Mouse (Mus musculus) heart, embryonic 13.5 days (tissue): ENCODE data around the gene Gm17324. TPM values are rescaled to one million over a fixed set of nuclear protein-coding genes. Genes with fewer than 3 reads are reported as not detected.

Experiments used
- ATAC-seq: fragments of 200-750 bp; cut with Nextera tagmentation; 2 replicates; pipeline ENCODE4 v1.8.0; 2017; ENCODE audit warnings: moderate TSS enrichment; ENCODE audit not compliant: insufficient number of reproducible peaks, low FRiP score, low TSS enrichment; ENCODE audit errors: extremely low read depth
- H3K27ac ChIP-seq: fragments of 300-500 bp; sonication (generic); replicated peaks from 2 replicates; pipeline ENCODE4 v1.5.1; 2015; ENCODE audit warnings: moderate library complexity, mild to moderate bottlenecking, inconsistent platforms
- H3K27me3 ChIP-seq: fragments of 300-500 bp; sonication (generic); replicated peaks from 2 replicates; pipeline ENCODE4 v1.6.1; 2015; ENCODE audit warnings: mild to moderate bottlenecking, inconsistent platforms
- H3K36me3 ChIP-seq: fragments of 300-500 bp; sonication (generic); 2 replicates; pipeline ENCODE4 v1.6.1; 2015; ENCODE audit warnings: mild to moderate bottlenecking, inconsistent platforms
- H3K4me1 ChIP-seq: fragments of 300-500 bp; sonication (generic); 2 replicates; pipeline ENCODE4 v1.6.1; 2015; ENCODE audit warnings: inconsistent platforms
- H3K4me2 ChIP-seq: fragments of 300-500 bp; sonication (generic); 2 replicates; pipeline ENCODE4 v1.6.1; 2015; ENCODE audit warnings: inconsistent platforms, mild to moderate bottlenecking, moderate library complexity
- H3K4me3 ChIP-seq: fragments of 300-500 bp; sonication (generic); 2 replicates; pipeline ENCODE4 v1.5.1; 2015; ENCODE audit warnings: moderate library complexity, mild to moderate bottlenecking, inconsistent platforms
- H3K9ac ChIP-seq: fragments of 300-500 bp; sonication (generic); 2 replicates; pipeline ENCODE4 v1.6.1; 2015; ENCODE audit warnings: inconsistent platforms, mild to moderate bottlenecking, moderate library complexity
- H3K9me3 ChIP-seq: fragments of 300-500 bp; sonication (generic); 2 replicates; pipeline ENCODE4 v1.6.1; 2016; ENCODE audit warnings: inconsistent platforms
- WGBS: fragments of 180-500 bp; shearing (Covaris S2); methylation state at CpG from one replicate; pipeline ENCODE4 v1.1.7; 2015; ENCODE audit warnings: mixed read lengths; 5-methylcytosine and 5-hydroxymethylcytosine counted together
- microRNA-seq: library from miRNA; unstranded; fragments of <30 nt; microRNA quantifications from one replicate; pipeline ENCODE4, GENCODE M21; 2016
- polyA plus RNA-seq: library from polyadenylated mRNA; unstranded; fragments of >200 nt; fragmentation: Nextera tagmentation; extraction: Ambion mirVana; gene quantifications from 2 replicates; pipeline ENCODE4 v1.2.1, GENCODE M21; 2015

Gene Gm17324
- polyA plus RNA-seq, 1 experiment from 2014 or later, result 0.71 TPM

DNA sequence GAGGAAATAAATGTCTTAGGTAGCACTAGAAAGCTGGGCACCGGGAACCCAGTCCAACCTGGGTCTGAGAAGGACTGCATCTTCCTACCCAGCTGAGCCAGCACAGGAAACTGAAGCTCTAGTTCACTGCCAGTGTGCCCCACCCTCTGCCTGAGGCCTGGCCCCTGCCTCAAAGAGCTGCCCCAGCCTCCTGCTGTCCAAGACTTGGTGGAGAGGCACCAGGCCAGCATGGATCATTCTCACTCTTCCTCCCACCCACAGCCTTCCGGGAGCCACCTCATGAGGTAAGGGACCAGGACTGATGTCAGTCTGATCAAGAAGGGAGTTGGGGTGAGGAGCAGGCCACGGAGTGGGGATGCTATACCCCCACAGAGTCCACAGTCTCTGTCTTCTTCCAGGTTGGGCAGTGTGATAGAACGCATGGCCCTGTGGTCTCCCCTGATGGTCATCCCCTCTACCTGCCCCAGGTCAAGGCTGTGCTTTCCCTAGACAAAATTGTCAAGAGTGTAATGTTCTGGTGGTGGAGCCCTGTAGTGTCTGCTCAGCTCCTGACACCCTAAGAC lies 19.6 kb downstream of the Gm17324 start:
- H3K4me3 ChIP-seq, result no peak overlapping the region
- no peak overlapping the region for H3K27ac ChIP-seq
- H3K36me3 ChIP-seq, result no peaks in the 10 kb centered on the region
- peaks cover 10% of the 10 kb centered on the region; the same call in 1 of the 2 replicates for H3K4me1 ChIP-seq
- H3K9me3 ChIP-seq, result no peaks in the 10 kb centered on the region
- 67% methylated on average over 4 of the region's 4 CpGs for WGBS
- no peak overlapping the region for H3K9ac ChIP-seq
- H3K4me2 ChIP-seq, result no peak overlapping the region
- peaks cover 4% of the 10 kb centered on the region; the same call in 1 of the 2 replicates for H3K27me3 ChIP-seq
- no peak for ATAC-seq

- Histone ChIP-seq H3K4me3 (no peak overlapping the region), H3K4me2 (peak overlapping the region; percentile 79; the same call in 1 of the 2 replicates), H3K27me3 (peaks cover 4% of the 10 kb centered on the region; the same call in 1 of the 2 replicates), H3K36me3 (no peaks in the 10 kb centered on the region), H3K9ac (no peak overlapping the region), H3K27ac (no peak overlapping the region), H3K4me1 (peaks cover 10% of the 10 kb centered on the region; the same call in 1 of the 2 replicates), H3K9me3 (no peaks in the 10 kb centered on the region)
- 52% methylated on average over 6 of the region's 6 CpGs for WGBS
- no peak for ATAC-seq
Measured at GRCm38 (mm10) chr9:78428185-78428584, 20.4 kb downstream of the Gm17324 start.

GRCm38 (mm10) chr9:78427362-78427781 lies 21.2 kb downstream of the Gm17324 start:
- H3K9ac ChIP-seq, result peak overlapping the region; percentile 75
- peak overlapping the region; percentile 79 for H3K4me2 ChIP-seq
- no peaks in the 10 kb centered on the region for H3K9me3 ChIP-seq
- 11% methylated on average over 27 of the region's 27 CpGs for WGBS
- peak overlapping the region; percentile 49 for H3K4me3 ChIP-seq
- H3K4me1 ChIP-seq, result peaks cover 10% of the 10 kb centered on the region; the same call in 1 of the 2 replicates
- peaks cover 4% of the 10 kb centered on the region; the same call in 1 of the 2 replicates for H3K27me3 ChIP-seq
- no peak overlapping the region for H3K27ac ChIP-seq
- H3K36me3 ChIP-seq, result no peaks in the 10 kb centered on the region
- ATAC-seq, result no peak

DNA sequence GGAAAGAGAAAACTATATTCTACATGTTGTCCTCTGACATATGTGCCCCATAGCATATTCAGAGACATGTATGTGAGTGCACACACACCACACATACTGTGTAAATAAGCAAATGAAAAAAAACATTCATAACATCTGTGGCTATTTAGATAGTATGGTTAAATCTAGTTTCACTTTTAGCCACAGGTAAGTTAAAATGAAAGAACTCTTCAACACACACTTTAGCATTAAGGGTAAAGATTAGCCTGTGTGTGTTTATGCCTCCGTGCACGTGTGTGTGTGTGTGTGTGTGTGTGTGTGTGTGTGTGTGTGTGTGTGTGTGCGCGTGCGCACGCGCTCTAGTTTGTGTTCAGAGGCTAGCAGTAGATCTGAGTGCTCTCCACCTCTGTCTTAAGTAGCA lies 47.0 kb downstream of the Gm17324 start:
- Histone ChIP-seq H3K4me1 (no peaks in the 10 kb centered on the region), H3K27me3 (peaks cover 27% of the 10 kb centered on the region), H3K27ac (no peak overlapping the region), H3K9ac (no peak overlapping the region), H3K36me3 (no peaks in the 10 kb centered on the region), H3K4me3 (no peak overlapping the region), H3K4me2 (no peak overlapping the region), H3K9me3 (no peaks in the 10 kb centered on the region)
- WGBS, result 90% methylated on average over 7 of the region's 7 CpGs
- no peak for ATAC-seq

GRCm38 (mm10) chr9:78400570-78400969 lies 48.0 kb downstream of the Gm17324 start:
- H3K9ac ChIP-seq, result no peak overlapping the region
- no peak for ATAC-seq
- WGBS, result 78% methylated on average over 5 of the region's 5 CpGs
- H3K27me3 ChIP-seq, result peaks cover 37% of the 10 kb centered on the region
- no peaks in the 10 kb centered on the region for H3K36me3 ChIP-seq
- no peak overlapping the region for H3K4me3 ChIP-seq
- no peak overlapping the region for H3K4me2 ChIP-seq
- no peaks in the 10 kb centered on the region for H3K9me3 ChIP-seq
- no peak overlapping the region for H3K27ac ChIP-seq
- peaks cover 9% of the 10 kb centered on the region for H3K4me1 ChIP-seq

Small RNA genes within 50 kb of the gene (microRNA-seq; reads per million reads assigned to microRNA genes)
- not detected for gene Gm26377

Other genes with a start within 250 kb of the Gm17324 start
- not detected in 2 replicates for gene Gsta1, start 218.1 kb downstream of the Gm17324 start, polyA plus RNA-seq
- not detected in 2 replicates for gene Gm3776, start 191.7 kb downstream of the Gm17324 start, polyA plus RNA-seq
- gene Gm10639, start 158.9 kb downstream of the Gm17324 start, polyA plus RNA-seq, result not detected in 2 replicates
- gene Omt2a, start 134.0 kb downstream of the Gm17324 start, polyA plus RNA-seq, result not detected in 2 replicates
- gene Omt2b, start 121.2 kb downstream of the Gm17324 start, polyA plus RNA-seq, result not detected in 2 replicates
- not detected in 2 replicates for gene Gsta2, start 93.0 kb downstream of the Gm17324 start, polyA plus RNA-seq
- gene Dppa5a, start 80.6 kb downstream of the Gm17324 start, polyA plus RNA-seq, result not detected in 2 replicates
- 0.52 and 0.80 TPM in 2 replicates for gene Ooep, start 70.1 kb downstream of the Gm17324 start, polyA plus RNA-seq
- gene Ddx43, start 53.0 kb downstream of the Gm17324 start, polyA plus RNA-seq, result 0.19 and 0.27 TPM in 2 replicates
- 0.64 and 0.76 TPM in 2 replicates for gene Cgas, start 5.5 kb downstream of the Gm17324 start, polyA plus RNA-seq
- 26.4 and 29.5 TPM in 2 replicates for gene Mto1, start 578 bp downstream of the Gm17324 start, polyA plus RNA-seq
- gene Eef1a1, start 40.4 kb upstream of the Gm17324 start, polyA plus RNA-seq, result 3,078 and 3,363 TPM in 2 replicates
- 7.9 and 8.1 TPM in 2 replicates for gene Slc17a5, start 139.3 kb upstream of the Gm17324 start, polyA plus RNA-seq
- 2.6 and 2.8 TPM in 2 replicates for gene Cd109, start 166.8 kb upstream of the Gm17324 start, polyA plus RNA-seq